Mouse (Mus musculus): ENCODE data around the gene Cracr2a.

The Cracr2a gene

GRCm38 (mm10) chr6:127714906-127715305 is 153.8 kb downstream of the Cracr2a start:
- DNase-seq, result no peak

- DNase-seq, result no peak
Observed at GRCm38 (mm10) chr6:127715428-127715827, 154.3 kb downstream of the Cracr2a start.

- DNase-seq, result peak; percentile 10
Observed at GRCm38 (mm10) chr6:127717239-127718137, 156.3 kb downstream of the Cracr2a start.

GRCm38 (mm10) chr6:127719875-127720274 is 158.7 kb downstream of the Cracr2a start:
- no peak for DNase-seq

GRCm38 (mm10) chr6:127723126-127723525 is 162.0 kb downstream of the Cracr2a start:
- DNase-seq, result no peak

All from kidney, postnatal 14 days (tissue).